Mouse (Mus musculus) frontal cortex, postnatal 36 days (tissue): Measurements from ENCODE around the gene Dysf.
A peak's percentile ranks its signal among the peaks of the same experiment; 100 is the strongest.
"Not testable (repeated sequence)": the region's sequence is repeated elsewhere in the genome, so short reads cannot be mapped to it uniquely, and the experiment has no call there.

Experiments
- DNase-seq, 2 experiments: peaks; one replicate each; pipeline ENCODE4 v3.0.0; 2022; ENCODE audit warnings: low spot score in 2 of 2

Gene Dysf

DNA sequence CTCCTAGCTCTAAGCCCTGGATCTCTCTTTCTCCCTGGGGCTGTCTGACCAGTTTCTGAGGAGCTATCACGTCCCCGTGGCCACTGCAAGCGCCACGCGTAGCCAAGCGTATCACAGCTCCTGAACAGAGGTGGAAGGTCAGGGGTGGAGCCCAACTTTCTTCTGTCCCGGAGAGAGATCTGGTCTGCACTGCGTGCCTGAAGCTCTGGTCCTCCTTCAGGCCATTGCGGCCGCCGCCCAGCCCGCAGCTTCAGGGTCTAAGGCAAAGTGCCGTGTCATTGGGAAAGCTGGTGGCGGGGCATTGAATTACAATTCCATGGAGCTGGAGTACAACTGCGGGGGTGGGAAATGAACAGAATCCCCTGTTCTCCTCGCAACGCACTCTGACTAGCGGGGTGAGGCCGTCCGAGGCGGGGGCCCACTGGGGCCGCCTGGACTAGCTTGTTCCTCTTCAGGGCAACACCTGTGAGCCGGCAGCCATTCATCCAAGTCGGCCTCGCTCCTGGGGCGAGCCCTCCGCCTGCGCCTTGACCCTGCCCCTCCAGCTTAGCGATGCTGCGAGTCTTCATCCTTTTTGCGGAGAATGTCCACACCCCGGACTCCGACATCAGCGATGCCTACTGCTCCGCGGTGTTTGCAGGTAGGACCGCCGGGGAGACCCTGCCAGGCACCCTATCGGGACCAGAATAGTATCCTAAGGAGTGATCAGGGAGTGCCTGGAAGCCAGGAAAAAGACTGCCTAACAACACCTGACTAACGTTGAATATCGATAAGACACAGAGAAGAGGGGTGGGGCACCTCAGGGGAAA is at the start of gene Dysf:
Dysf (plus strand) TSS at position 228 of the 809 bp plus-strand sequence.
- DNase-seq: peak in 1 of 2 experiments; percentile 35

GRCm38 (mm10) chr6:83987642-83988041 is 20.7 kb upstream of the Dysf start:
- DNase-seq: no peak

DNA sequence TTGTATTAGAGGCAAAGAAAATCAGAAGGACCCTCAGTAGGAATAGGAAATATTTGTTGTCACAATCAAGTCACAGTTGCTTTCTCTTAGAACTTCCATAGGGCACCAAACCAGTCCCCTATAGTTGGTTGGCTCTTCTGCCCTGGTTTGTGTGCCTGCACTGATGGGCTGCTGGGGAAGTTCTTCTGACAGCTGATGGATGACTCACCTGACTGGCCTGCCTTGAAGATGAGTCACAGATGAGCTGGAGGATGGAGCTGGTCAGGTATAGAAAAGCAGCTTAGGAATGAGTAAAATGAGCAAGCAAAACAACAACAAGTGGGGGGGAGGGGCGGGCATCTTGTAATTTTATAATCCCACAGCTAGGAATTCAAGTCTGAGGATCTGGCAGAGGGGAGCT is 5.7 kb upstream of the Dysf start:
- DNase-seq: no peak

DNA sequence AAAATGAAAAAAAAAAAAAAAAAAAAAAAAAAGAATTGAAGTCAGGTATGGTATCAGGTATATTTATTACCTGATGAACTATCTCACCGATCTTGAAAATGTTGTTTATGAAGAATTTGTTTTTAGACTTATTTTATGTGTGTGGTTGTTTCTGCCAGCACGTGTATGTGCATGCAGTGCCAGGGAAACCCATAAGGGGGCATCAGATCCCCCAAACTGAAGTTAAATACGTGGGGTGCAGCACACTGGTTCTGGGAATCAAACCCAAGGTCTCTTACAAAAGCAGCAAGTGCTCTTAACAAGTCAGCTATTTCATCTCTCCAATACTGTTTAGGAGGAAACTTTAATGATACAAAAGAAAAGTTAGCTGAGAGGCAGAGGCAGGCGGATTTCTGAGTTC is 4.1 kb upstream of the Dysf start:
- no peak for DNase-seq

DNA sequence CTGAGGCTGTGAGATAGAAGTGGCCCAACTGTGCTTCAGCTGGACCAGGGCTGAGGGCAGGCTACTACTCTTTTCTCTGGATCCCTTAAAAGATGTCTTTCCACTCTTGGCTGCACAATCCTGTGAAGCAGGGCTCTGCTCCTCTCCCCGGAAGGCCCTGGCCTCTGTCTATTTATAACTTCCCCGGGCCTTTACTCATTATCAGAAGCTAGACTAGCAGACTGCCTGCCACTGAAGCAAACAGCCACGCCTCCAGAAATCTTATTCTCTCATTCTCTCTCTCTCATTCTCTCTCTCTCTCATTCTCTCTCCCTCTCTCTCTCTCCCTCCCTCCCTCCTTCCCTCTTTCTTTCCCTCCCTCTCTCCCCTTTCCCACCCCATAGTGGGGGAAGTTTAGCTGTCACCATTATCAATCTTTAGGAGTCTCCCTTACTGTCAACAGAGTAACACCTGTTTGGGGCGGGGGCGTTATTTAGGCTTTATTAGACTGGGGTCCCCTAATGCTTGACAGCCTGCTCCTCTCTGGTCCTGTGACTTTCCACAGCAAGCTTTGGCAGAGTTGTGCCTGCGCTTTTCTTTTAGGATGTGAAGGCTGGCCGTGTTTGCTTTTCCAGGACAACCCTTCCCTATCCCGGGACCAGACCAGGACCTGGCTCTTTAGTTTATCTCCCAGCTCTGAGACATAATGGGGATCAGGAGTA is 932 bp downstream of the Dysf start:
- DNase-seq: no peak

GRCm38 (mm10) chr6:84009915-84010302 is 1.5 kb downstream of the Dysf start:
- no peak for DNase-seq

- no peak for DNase-seq
Observed at GRCm38 (mm10) chr6:84010303-84011225, 2.2 kb downstream of the Dysf start.

DNA sequence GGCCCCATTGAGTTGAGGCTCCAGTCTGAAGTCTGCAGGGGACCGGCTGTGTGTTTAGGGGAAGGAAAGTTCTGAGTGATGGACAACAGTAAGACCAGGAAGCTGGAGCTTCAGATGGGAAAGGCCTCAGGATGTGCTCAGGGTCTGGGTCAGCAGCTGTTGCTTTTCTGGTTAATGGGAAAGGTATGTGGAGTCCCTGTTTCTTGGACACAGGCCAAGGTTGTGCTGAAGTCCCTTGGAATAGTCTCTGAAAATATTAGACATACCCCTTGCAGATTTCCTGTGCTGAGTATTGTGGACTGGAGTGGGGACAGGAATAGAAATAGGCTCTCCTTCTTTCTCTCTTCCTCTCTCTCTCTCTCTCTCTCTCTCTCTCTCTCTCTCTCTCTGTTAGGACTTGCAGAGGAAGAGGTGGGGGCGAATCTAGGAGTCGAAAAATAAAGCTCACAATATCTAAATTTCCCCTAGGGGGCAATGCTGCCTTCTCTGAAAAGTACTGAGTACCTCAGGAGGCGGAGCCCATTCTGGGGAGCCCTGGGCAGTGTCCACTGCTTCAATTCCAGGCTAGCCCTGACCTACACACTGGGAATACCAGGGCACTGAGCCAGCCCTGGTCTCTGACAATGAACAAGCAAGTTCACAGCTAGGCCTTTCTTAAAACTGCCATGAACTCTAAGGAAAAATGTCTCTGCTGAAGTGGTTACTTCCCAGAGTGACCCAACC is 6.7 kb downstream of the Dysf start:
- not testable (repeated sequence) for DNase-seq

DNA sequence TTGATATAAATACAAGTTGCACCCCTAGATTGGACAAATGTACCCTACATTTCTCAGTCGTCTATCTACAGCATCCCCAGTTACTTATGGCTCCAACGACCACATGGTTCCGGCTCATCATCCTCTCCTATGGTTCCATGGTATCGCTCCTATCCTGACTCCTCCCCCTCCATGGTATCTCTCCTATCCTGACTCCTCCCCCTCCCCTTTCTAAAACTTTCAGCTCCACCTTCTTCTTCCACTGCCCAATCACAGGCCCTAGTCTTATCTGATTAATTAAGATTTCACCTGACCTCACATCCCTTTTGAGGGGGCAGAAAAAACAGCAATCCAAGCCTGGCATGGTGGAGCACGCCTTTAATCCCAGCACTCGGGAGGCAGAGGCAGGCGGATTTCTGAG is 8.5 kb downstream of the Dysf start:
- DNase-seq: no peak

DNA sequence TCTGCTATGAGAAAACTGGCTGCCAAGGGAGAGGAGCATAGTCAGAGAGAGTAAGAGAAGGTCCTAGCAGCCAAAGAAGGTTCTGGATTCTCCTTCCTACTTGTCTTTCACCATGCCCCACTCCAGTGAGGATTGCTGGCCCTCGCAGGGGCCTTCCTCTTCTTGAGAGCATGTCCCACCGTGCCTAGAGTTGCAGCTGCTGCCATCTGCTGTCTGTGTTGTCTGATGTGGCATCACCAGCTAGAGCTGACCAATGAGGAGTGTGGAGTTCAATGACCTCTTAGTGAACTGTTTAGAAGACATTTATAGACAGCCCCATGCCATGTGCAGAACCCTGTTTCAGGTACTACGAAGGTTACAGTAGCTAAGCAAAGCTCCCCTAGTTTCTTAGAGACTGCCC is 9.0 kb downstream of the Dysf start:
- DNase-seq: no peak

DNA sequence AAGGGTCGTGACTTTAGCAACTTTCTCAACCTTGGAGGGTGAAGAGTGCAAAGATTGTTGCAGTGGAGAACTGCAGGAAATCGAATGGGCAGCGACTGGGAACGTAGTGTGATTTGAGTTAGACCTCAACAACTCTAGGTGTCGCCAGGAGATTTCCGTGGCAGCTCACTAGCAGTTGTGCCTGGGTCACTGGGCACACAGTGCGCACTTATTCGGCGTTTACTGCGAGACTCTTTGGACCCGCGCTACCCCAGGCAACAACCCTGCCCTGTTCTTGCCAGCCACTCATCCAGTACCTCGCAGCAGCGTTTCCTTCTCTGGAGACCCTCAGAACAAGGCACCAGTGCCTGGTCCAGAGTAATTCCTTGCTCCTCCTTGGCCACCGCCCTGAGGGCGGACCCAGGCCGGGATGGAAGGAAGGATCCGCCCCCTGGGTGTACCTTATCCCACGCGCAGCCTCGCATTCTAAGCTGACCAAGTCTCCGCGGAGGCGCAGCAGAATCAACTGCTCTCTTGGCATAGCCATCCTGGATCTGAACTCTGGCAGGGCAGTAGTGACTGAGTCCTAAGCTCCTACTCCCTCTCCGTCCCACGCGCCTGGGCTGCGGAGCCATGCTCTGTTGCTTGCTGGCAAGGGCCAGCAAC is 10.6 kb downstream of the Dysf start:
- peak in 1 of 2 experiments; percentile 26 for DNase-seq

- no peak for DNase-seq
Observed at GRCm38 (mm10) chr6:84020002-84020401, 11.6 kb downstream of the Dysf start.

DNA sequence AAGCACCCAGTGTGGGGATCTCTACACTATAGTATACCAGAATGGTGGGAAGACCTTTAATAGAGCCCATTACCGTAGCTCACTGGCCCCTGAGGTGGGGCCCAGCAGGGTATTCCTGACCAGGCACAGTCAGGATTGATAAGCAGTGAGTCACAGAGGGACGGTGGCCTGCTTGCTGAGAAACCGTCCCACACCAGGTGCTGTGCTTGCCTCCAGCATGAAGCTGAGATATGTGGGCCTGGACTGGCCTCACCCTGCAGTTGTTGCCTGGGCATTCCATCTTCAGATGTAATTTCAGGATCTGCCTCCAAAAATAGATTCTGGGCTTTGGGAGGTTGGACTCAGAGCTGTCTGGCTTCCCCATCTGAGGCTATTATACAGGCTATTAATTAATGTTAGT is 13.6 kb downstream of the Dysf start:
- DNase-seq: no peak

- DNase-seq: no peak
Observed at GRCm38 (mm10) chr6:84025636-84026035, 17.2 kb downstream of the Dysf start.

GRCm38 (mm10) chr6:84028791-84029190 is 20.4 kb downstream of the Dysf start:
- no peak for DNase-seq

- DNase-seq: no peak
Observed at GRCm38 (mm10) chr6:84029775-84030174, 21.4 kb downstream of the Dysf start.

DNA sequence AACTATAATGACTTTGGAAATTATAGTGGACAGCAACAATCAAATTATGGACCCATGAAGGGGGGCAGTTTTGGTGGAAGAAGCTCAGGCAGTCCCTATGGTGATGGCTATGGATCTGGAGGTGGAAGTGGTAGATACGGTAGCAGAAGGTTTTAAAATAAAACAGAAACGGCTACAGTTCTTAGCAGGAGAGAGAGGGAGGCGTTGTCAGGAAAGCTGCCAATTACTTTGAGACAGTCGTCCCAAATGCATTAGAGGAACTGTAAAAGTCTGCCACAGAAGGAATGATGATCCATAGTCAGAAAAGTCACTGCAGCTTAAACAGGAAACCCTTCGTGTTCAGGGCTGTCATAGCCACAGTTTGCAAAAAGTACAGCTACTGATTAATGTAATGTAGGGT is 24.1 kb downstream of the Dysf start:
- DNase-seq: not testable (repeated sequence)

- DNase-seq: no peak
Observed at GRCm38 (mm10) chr6:84043251-84043940, 35.0 kb downstream of the Dysf start.

- no peak for DNase-seq
Observed at GRCm38 (mm10) chr6:84044679-84045078, 36.3 kb downstream of the Dysf start.

- no peak for DNase-seq
Observed at GRCm38 (mm10) chr6:84048856-84049255, 40.5 kb downstream of the Dysf start.
